Mouse (Mus musculus): ENCODE measurements around the gene Gpr55. TPM values are rescaled to one million over a fixed set of nuclear protein-coding genes. Genes with fewer than 3 reads are reported as not detected.

Gene Gpr55
- total RNA-seq, 2 experiments from 2014 or later = not detected

DNA sequence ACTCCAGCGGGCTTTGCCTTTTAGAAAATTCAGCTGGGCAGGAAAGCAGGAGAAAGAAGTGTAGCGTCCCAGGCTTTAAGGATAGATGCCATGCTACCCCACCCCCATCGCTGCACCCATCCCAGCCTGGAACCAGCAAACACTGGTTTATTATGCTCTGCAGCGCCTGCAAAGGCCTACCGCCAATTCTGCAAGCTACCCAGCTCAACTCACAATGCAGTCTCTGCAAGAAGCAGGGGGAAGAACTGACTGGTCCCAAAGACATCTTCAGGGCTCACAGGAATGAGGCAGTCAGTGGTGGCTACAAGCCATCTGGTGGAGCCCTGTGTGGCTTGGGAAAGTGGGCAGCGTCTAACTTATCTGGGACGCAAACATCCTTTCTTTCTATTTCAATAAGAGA lies 39.1 kb downstream of the Gpr55 start:
- no peak for ATAC-seq (replicated peaks; ENCODE audit: low FRiP score, poor library complexity, severe bottlenecking)

DNA sequence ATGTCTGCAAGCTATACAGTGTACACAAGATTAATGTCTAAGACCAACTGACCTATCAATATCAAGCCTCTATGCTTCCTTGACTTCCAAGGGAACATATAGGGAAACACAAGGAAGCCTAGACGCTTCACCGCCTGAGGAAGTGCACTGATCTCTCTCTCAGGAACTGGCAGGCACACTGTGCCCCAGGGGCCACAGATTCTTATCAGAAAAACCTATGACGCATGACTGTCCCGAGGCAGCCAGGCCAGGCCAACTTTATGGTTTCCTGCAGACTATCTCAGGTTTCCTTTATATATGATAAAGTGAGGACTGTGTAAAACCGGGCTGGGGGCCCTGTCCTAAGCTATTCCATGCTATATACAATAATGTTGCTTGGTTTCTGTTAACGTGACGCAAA lies 41.2 kb downstream of the Gpr55 start:
- no peak for ATAC-seq (replicated peaks; ENCODE audit: low FRiP score, poor library complexity, severe bottlenecking)

- ATAC-seq (replicated peaks; ENCODE audit: low FRiP score, poor library complexity, severe bottlenecking) = no peak
Observed at GRCm38 (mm10) chr1:85916830-85917450, 43.9 kb downstream of the Gpr55 start.

DNA sequence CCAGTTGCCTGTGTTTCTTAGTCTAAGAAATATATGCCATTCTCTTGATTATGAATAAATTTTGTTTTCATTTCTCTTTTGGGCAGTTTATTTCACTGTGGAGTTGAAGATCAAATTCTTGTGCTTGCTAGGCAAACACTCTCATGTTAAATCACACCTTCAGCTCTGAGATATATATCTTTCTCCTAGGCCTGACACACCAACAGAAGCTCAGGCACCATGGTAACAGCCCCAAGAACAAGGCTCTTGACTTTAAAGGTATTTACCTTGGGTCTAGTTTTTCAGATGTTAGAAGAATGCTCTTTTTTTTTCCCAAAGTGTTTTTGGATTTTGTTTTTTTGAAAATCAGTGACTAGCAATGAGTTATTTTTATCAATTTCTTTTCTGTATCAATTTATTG lies 44.9 kb downstream of the Gpr55 start:
- no peak for ATAC-seq (replicated peaks; ENCODE audit: low FRiP score, poor library complexity, severe bottlenecking)

GRCm38 (mm10) chr1:85913078-85913755 lies 47.6 kb downstream of the Gpr55 start:
- ATAC-seq (replicated peaks; ENCODE audit: low FRiP score, poor library complexity, severe bottlenecking) = no peak

DNA sequence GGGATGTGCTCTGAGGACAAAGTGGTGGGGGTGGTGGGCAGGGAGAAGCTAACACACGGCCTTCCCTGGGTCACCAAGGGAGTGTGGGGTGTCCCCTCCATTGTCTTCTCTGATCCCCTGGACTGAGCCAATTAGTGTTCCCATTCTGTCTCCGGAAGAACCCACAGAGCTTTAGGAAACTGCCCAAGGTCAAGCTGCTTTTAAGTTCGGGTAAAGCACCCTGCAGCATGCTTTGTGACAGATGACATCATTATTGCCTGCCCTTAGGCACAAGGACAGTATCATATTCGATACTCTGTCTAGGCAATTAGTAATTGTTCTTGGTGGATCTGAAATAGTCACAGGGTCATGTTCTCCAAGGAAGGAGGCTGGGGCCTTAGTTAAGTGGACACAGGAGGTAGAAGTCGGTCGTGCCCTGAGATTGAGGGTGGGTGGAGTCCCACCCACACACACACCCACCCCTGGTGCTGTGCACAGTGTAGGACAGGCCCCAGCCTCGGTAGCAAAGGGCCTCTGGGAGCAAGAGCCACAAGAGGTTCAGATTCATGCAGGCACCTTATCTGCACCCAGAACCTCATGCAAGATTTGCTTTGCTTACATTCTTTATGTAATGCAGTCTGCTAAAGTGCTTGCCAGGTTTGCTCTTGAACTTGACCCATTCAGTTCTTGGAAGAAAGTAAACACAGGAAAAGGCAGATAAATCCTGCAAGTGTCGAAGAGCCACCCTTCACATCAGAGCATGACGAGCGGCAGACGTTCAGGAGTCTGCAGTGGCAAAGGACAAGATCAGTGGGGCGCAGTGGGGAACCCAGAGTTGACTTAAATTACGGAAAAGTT lies 51.8 kb downstream of the Gpr55 start:
- no peak for ATAC-seq (replicated peaks; ENCODE audit: low FRiP score, poor library complexity, severe bottlenecking)

DNA sequence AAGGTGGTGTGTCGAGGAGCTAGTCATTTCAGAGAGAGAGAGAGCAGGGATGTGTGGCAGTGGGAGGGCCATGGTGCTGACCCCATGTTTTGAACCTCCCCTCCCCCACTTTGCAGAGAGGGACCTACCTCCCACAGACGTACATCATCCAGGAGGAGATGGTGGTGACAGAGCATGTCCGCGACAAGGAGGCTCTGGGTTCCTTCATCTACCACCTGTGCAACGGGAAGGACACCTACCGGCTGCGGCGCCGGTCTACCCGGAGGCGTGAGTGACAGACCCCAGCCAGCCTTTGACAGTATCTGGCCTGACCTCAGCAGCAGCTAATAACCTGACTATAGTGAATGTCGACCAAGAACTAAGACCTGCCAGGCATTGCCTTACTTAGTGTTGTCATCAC lies 53.9 kb downstream of the Gpr55 start:
- no peak for ATAC-seq (replicated peaks; ENCODE audit: low FRiP score, poor library complexity, severe bottlenecking)

- ATAC-seq (replicated peaks; ENCODE audit: low FRiP score, poor library complexity, severe bottlenecking) = no peak
Observed at GRCm38 (mm10) chr1:85902108-85902561, 58.7 kb downstream of the Gpr55 start.

DNA sequence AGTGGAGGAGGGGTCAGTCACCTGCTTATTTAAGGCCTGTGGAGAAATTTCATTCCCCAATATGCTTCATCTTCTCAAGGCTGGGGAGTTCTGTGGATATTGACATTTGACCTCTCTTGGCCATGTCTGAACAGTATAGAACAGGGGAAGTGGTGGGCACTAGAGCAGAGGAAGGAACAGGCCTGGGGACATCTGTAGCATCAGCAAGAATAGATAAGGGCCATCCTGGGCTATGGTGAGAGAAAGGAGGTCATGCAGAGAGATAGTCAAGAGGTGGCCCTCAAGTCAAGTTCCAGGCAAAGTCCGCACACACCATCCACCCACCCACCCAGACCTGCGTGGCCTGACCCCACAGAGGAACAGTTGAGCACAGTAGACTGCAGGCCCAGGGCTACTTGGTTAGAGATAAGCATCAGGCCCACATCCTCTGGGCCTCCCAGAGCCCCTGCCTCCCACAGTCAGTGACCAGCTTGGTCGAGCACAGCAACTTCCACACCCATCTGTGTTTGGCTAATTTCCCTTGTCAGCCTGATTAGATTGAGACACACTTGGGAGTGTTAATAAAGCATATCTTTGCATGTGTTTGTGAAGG lies 59.2 kb downstream of the Gpr55 start:
- ATAC-seq (replicated peaks; ENCODE audit: low FRiP score, poor library complexity, severe bottlenecking) = no peak

GRCm38 (mm10) chr1:85900521-85901333 lies 60.1 kb downstream of the Gpr55 start:
- no peak for ATAC-seq (replicated peaks; ENCODE audit: low FRiP score, poor library complexity, severe bottlenecking)

DNA sequence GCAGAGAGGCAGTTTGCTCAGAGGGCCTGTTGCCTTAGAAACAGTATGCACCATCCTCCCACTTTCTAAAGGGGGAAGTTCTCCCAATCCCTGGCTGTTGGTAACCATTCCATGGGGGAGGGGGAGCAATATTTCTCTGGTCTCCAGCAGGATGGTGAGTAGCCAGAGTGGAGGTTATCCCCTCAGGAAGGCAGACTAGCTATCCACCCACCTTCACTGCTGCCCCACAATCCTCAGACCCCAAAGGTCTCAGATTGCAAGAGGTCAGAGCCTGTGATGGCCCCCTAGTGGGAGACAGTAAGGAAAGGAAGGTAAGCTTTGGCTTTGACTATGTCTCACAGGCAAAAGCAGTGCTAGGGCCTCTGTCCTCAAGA lies 61.4 kb downstream of the Gpr55 start:
- no peak for ATAC-seq (replicated peaks; ENCODE audit: low FRiP score, poor library complexity, severe bottlenecking)

GRCm38 (mm10) chr1:85898761-85899387 lies 61.9 kb downstream of the Gpr55 start:
- no peak for ATAC-seq (replicated peaks; ENCODE audit: low FRiP score, poor library complexity, severe bottlenecking)

GRCm38 (mm10) chr1:85897901-85898760 lies 62.7 kb downstream of the Gpr55 start:
- no peak for ATAC-seq (replicated peaks; ENCODE audit: low FRiP score, poor library complexity, severe bottlenecking)

GRCm38 (mm10) chr1:85896781-85897700 lies 63.8 kb downstream of the Gpr55 start:
- ATAC-seq (replicated peaks; ENCODE audit: low FRiP score, poor library complexity, severe bottlenecking) = no peak

GRCm38 (mm10) chr1:85896110-85896509 lies 64.7 kb downstream of the Gpr55 start:
- ATAC-seq (replicated peaks; ENCODE audit: low FRiP score, poor library complexity, severe bottlenecking) = no peak

DNA sequence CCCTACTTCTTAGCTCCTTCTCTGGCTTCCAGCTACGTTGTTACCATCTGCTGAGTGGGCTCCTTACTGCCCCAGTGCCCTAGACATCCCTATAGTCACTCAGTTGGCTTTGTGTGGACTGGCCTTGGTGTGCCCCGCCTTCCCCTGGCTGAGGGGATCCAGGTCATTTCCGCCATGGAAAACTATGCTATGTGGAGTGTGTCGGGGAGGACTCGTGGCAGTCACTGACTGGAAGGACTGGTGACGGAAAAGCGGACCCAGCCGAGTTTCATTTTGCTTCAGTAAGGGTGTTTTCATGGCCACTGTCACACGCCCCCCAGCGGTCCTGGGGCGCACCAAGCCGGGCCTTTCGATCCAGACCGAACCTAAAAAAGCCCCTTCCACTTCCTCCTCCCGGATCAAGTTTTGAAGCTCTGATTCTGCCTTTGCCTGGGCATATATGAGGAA lies 65.4 kb downstream of the Gpr55 start:
- ATAC-seq (replicated peaks; ENCODE audit: low FRiP score, poor library complexity, severe bottlenecking) = 0 out of 2 replicates have a peak, but pooled peaks have one; percentile 33

DNA sequence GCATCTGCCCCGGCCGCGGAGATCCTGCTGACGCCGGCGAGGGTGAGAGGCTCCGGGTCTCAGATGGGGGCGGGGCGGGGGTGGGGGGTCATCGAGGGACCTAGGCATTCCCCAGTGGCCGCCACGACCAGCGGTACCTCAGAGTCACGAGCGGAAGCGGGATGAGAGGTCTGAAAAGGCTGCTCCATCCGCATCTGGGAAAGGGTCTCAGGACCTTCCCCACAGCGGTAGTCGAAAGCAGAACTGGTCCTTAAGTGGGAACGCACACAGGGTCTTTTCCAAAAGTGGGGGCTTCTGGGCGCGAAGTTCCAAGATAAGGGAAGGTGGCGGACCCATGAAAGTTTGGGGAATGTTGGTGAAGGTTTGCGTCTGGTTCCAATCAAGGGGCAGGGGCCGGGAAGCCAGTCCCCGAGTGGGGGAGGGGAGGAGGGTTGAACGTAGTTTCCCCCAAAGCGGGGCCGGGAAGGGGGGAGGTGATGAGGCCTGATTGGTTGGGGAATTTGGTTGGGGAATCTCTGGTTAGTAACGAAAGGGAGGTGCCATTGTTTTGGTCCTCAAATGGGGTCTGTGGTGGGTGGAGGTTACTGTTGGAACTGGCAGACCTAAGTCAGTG lies 66.0 kb downstream of the Gpr55 start:
- ATAC-seq (replicated peaks; ENCODE audit: low FRiP score, poor library complexity, severe bottlenecking) = no peak
